Mouse (Mus musculus): ENCODE measurements around the gene Gm6583.

The Gm6583 gene

GRCm38 (mm10) chr5:112355910-112356309 is at the start of gene Gm6583:
Gm6583 (minus strand) TSS chr5:112356033.
- no peak for DNase-seq (ENCODE audit: low read depth, low spot score)

- DNase-seq (ENCODE audit: low read depth, low spot score) = no peak
Measured at GRCm38 (mm10) chr5:112402437-112402836, 46.6 kb upstream of the Gm6583 start.

- no peak for DNase-seq (ENCODE audit: low read depth, low spot score)
Measured at GRCm38 (mm10) chr5:112399284-112399683, 43.5 kb upstream of the Gm6583 start.

GRCm38 (mm10) chr5:112396066-112396465 is 40.2 kb upstream of the Gm6583 start:
- DNase-seq (ENCODE audit: low read depth, low spot score) = no peak

- peak; percentile 52 for DNase-seq (ENCODE audit: low read depth, low spot score)
Measured at GRCm38 (mm10) chr5:112394779-112395443, 39.1 kb upstream of the Gm6583 start, which contains the start of gene Asphd2. Asphd2 (minus strand) TSS chr5:112394866.

- DNase-seq (ENCODE audit: low read depth, low spot score) = no peak
Measured at GRCm38 (mm10) chr5:112394415-112394763, 38.6 kb upstream of the Gm6583 start.

- no peak for DNase-seq (ENCODE audit: low read depth, low spot score)
Measured at GRCm38 (mm10) chr5:112393741-112394414, 38.0 kb upstream of the Gm6583 start.

DNA sequence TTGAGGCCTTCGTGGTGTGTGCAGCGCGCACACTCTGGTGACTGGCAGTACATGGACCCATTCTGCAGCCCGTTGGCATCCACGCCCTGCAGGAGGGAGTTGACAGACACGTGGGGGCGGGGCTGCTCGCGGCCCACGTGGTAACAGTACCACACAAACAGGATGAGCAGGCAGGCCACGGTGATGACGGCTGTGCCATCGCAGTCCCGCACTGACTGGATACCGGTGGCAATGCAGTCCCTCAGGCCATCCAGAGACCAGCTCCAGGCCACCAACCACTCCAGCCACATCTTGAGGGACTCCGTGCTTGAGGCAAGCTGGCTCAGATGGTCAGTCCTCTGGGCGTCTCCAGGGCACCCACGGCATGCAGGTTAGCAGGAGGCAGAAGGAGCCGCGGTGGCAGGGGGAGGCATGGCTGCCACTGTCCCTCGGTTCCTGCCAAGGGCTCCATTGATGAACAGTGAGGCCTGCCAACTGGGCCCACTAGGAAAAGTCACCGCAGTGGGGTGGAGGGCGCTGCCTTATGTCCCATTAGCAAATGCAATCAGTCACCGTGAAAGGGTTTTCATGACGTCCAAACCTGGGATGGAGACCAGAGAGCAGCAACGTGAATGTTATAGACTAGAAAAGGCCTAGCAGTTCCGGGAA is 36.0 kb upstream of the Gm6583 start:
- DNase-seq (ENCODE audit: low read depth, low spot score) = no peak

- DNase-seq (ENCODE audit: low read depth, low spot score) = no peak
Measured at GRCm38 (mm10) chr5:112391002-112391401, 35.2 kb upstream of the Gm6583 start.

DNA sequence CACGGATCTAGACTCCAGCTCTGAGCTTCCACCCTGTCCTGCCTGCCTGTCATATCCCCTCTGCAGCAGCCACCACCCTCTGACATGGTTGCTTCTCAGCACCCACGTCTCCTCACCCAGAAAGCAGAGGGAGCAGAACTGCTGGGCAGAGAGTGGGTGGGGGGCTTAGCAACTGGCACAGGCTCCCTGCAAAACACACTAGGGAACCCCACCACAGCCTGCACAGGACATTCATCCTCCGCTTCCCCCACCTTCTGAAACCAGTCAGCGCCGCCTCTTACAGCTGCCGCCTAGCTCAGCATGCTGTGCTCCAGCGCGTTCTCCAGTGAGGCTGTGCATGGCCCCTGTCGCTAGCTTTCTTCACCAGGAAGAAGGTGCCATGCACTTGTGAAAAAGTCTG is 33.5 kb upstream of the Gm6583 start:
- no peak for DNase-seq (ENCODE audit: low read depth, low spot score)

GRCm38 (mm10) chr5:112385973-112386372 is 30.1 kb upstream of the Gm6583 start:
- no peak for DNase-seq (ENCODE audit: low read depth, low spot score)

DNA sequence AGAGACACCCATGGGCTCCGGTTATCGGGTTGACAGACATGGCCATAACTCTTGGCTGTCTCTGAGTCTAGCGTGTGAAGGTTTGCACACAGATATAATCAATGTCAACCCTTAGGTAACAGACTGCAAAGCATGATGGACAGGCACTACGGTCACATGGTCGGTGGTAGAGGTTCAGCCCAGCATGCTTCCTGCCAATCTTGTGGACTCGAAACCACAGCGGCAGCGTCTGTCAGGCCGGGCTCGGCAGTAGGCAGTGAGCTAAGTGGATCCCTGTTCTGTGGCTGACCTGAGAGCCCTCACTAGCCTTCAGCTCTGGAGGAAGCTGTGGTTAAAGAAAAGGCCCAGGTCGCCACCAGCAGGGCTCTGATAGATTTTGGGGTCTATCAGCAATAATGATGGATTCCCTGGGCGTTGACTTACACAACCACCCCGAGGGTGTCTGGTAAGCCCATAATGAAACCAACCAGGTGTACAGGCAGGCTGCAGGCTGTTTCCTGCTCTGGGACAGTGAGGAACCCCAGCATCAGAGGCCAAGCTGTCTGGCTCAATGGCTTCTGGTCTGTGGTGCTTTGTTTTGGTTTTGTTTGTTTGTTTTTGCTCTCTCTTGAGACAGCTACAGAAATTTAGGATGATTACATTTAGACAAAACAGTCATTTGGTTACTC is 29.1 kb upstream of the Gm6583 start:
- DNase-seq (ENCODE audit: low read depth, low spot score) = no peak

DNA sequence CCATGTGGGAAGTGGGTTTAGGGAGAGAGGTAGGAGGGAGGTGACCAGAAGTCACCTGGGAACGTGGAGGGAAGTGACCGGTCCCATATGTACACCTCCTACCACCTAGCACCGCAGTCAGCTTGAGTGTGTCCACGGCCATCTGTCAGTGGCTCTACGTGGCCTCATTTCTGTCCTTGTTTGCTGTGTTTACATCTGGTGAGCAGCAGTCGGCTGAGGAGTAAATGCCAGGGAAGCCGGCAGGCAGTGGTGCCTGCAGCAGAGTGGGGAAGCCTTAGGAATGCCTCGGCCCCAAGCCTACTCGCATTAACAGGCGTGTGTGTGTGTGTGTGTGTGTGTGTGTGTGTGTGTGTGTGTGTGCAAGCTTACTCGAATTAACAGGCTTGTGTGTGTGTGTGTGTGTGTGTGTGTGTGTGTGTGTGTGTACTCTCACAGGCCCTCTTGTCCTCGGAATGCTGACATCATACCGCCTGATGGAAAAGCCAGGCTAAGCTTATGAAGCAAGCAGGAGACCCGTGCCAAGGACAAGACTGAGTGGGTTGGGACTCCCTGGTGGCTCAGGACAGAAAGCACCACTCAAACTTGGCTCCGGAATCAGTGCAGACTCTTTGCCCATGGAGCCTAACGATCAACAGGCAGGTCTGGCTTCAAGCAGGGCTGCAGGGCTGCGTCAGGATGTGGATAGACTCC is 27.0 kb upstream of the Gm6583 start:
- no peak for DNase-seq (ENCODE audit: low read depth, low spot score)

DNA sequence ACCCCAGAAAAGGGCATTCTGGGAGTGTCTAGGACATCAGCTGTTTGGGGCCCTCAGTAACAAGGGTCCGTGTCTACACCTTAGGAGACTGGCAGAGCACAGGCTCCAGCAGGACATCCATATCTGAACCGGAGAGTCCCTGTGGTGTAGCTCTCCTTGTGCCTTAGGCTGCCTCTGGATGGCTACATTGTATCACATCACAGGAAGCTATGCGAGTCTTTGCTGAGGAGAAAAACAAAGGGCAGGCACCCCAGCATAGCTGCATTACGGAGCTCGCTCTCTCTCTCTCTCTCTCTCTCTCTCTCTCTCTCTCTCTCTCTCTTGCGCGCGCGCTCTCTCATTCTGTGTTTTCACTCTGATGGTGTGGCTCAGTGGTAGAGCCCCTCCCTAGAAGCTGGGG is 26.2 kb upstream of the Gm6583 start:
- DNase-seq (ENCODE audit: low read depth, low spot score) = no peak

GRCm38 (mm10) chr5:112381154-112381553 is 25.3 kb upstream of the Gm6583 start:
- no peak for DNase-seq (ENCODE audit: low read depth, low spot score)

GRCm38 (mm10) chr5:112378716-112379115 is 22.9 kb upstream of the Gm6583 start:
- DNase-seq (ENCODE audit: low read depth, low spot score) = no peak

DNA sequence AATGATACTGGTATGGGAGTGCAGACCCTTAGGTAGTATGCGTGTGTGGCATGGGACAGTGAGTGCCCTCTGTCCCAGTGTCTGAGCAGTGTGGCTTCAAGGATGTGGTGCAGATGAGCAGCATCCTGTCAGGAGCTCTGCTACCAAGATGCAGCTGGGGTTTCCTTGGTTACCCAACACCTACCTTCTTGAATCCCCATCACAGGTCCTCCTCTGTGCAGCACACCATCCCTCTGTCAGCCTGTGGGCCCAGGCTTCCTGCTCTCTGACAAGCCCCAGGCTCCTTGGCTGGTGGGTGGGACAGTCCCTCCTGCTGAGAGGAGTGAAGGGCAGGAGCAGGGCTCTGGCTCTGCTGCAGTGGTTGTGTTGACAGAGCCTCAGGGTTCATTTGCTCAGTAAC is 21.5 kb upstream of the Gm6583 start:
- DNase-seq (ENCODE audit: low read depth, low spot score) = no peak

- DNase-seq (ENCODE audit: low read depth, low spot score) = no peak
Measured at GRCm38 (mm10) chr5:112376111-112376510, 20.3 kb upstream of the Gm6583 start.

GRCm38 (mm10) chr5:112371933-112372332 is 16.1 kb upstream of the Gm6583 start:
- no peak for DNase-seq (ENCODE audit: low read depth, low spot score)

GRCm38 (mm10) chr5:112370236-112370813 is 14.5 kb upstream of the Gm6583 start:
- no peak for DNase-seq (ENCODE audit: low read depth, low spot score)

DNA sequence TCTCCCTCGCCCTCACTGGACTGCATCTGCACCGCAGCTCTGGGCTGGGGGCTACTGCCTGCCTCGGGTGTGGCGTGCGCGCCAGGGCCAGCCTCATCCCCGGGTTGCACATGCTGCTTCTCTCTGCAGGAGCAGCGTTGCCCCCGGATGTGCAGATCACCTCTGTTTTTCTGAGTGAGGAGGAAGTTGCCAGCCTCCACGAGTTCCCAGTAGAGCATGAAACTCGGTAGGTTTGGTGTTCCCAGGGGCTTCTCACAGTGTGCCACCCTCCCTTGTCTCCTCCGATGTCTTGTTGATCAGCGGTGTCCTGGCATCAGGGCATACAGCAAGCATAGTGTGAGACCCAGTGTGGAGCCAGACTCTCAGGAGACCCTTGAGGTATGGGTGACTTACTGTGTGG is 13.5 kb upstream of the Gm6583 start:
- DNase-seq (ENCODE audit: low read depth, low spot score) = no peak

Data from retina, postnatal 7 days (tissue).